Mouse (Mus musculus) E14TG2a.4 (cell line): ENCODE data around the gene Mpg.

ENCODE experiments used
- CTCF ChIP-seq: conservative IDR thresholded peaks from 2 replicates; pipeline ENCODE4 v1.5.1; 2014; ENCODE audit warnings: low read length
- NANOG ChIP-seq: IDR thresholded peaks from 2 replicates; pipeline ENCODE4 v1.6.1; 2014; ENCODE audit warnings: borderline replicate concordance, low read length, mixed read lengths

- TF ChIP-seq CTCF (no peak), NANOG (no peak)
Observed at GRCm38 (mm10) chr11:32268952-32269351, 42.6 kb downstream of the Mpg start.
